Mouse (Mus musculus) embryonic fibroblast, embryonic 13.5 days (primary cell): ENCODE measurements around the gene Apold1.

Source experiments
- CTCF ChIP-seq: IDR thresholded peaks from 2 replicates; pipeline ENCODE4 v1.5.1; 2011; ENCODE audit warnings: mild to moderate bottlenecking, control low read depth, low read length, moderate library complexity, borderline replicate concordance; ENCODE audit not compliant: insufficient read depth
- POLR2A ChIP-seq: IDR thresholded peaks from 2 replicates; pipeline ENCODE4 v1.6.1; 2011; ENCODE audit warnings: low read depth, mild to moderate bottlenecking, control low read depth, low read length, moderate library complexity

DNA sequence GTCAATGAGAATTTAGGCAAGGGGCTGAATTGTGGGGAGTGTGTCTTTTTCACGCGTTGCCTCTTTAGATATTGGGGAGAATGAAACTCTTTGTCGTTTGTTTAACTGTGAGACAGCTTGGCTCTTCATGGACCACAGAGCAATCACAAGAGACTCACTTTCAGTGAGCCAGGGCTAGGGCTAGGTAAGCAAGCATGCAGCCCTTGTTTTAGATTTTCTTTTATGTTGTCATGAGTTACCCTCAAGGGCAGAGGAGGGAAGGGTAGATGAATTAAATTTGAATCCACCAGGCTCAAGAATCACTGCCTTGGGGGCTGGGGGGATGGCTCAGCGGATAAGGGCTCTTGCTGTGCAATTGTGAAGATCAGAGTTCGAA lies 19.0 kb upstream of the Apold1 start:
- TF ChIP-seq CTCF (no peak), POLR2A (no peak)
